Mouse (Mus musculus): ENCODE data around the gene Soga1. TPM values are rescaled to one million over a fixed set of nuclear protein-coding genes. Genes with fewer than 3 reads are reported as not detected.

Gene Soga1
- total RNA-seq, 2 experiments from 2014 or later: 0.42 to 3.6 TPM

DNA sequence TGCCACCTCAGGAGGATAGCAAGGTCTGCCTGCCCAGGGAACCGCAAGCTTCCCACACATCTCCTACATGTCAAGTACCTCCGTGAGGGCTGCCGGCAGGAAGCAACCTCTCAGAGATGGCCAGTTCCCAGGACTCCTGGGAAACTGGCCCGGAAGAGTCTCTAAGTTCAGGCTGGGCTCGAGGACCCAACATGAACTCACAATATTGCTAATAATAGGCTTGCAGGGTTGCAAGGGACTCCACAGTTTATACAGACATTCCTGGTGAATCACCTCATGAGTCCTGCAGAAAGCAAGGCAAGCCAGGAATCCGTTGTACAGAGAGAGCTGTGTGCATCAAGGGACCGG lies 13.2 kb downstream of the Soga1 start:
- ATAC-seq (replicated peaks; ENCODE audit: low FRiP score, poor library complexity, severe bottlenecking): no peak

GRCm38 (mm10) chr2:157064978-157065878 lies 13.8 kb downstream of the Soga1 start:
- no peak for ATAC-seq (replicated peaks; ENCODE audit: low FRiP score, poor library complexity, severe bottlenecking)

- no peak for ATAC-seq (replicated peaks; ENCODE audit: low FRiP score, poor library complexity, severe bottlenecking)
These were observed 14.9 kb downstream of the Soga1 start for GRCm38 (mm10) chr2:157064136-157064535.

DNA sequence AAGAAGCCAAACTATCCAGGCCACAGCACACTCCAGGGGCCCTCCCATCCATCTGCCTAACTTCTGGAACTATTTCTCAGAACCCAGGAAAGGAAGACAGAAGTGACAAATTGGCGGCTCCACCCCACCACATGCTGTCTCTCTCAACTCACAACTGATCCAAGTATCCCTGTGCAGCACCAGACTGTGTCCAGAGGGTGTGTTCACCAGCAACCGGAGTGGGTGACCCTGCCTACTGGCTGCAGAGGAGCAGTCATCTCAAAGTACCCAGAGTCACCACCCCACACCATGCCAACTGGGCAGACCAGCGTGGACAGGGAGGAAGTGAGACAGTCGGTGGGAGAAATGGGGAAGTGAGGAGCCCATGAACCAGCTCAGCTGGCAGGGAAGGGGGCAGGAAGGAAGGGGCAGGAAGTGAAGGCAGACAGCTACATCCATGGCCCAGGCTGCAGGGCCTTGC lies 15.8 kb downstream of the Soga1 start:
- no peak for ATAC-seq (replicated peaks; ENCODE audit: low FRiP score, poor library complexity, severe bottlenecking)

DNA sequence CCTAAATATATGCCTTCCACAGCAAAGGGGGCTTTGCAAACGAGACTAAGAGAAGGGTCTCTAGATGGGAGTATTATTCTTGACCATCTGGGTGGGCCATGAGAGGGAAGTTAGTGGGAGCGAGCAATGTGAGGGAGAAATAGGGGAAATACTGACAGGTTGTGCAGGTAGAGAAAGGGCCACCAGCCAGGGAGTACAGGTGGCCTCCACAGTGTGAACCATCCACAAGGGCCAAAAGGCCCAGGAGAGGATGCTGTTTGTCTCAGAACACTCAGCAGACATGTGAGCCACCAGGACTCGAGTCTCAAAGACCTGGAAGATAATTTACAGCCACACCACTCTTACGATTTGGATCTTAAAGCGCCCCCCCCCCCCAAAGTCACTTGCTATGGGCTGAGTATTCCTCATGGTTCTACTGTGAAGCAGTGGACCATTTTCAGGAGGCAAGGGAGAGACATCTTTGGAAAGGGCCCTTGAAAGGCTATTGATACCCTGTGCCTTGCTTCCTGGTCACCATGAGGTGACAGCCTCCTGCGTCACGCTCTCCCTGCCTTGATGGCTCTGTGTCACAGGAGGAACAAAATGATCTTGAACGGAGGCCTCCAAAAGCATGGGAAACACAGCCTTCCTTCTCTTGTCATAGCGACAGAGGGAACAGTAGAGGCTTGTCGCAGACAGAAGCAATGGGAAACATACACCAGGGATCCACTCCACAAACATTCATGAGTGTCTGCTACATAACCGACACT lies 18.3 kb downstream of the Soga1 start:
- ATAC-seq (replicated peaks; ENCODE audit: low FRiP score, poor library complexity, severe bottlenecking): no peak

DNA sequence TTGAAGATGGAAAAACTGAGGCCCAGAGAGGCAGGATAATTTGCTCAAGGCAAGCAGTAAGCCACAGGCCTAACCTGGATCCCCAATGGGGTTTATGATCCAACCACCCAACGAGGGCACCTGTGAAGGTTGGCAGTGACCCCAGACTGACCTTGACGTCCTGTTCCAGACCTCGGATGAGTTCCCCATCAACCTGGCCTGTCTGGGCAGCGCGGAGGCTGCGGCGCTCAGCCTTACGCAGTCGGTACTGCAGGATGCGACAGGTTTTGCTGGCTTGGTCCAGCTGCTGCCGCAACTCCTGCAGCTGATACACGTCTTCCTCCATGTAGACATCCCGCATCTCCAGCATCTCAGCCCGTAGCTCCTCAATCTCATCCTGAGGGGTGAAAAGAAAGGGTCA lies 19.0 kb downstream of the Soga1 start:
- no peak for ATAC-seq (replicated peaks; ENCODE audit: low FRiP score, poor library complexity, severe bottlenecking)

DNA sequence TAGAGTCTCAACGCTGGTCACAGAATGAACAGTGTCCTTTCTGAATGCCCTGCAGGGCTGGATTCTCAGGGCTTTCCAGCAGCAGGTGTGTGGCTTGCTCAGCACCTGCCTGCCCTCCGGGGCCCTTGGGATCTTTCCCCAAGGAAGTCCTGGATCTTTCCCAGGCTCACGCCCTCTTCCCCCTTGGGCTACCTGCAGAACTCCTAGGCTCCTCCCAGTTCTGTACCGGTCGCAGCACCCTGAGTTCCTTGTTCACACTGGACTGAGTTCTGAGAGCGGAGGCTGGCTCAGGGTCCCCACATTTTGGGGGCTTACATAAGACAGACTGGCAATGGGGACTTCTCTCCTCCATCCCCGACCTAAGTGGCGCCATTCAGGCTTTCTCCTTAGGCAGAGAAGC lies 19.9 kb downstream of the Soga1 start:
- no peak for ATAC-seq (replicated peaks; ENCODE audit: low FRiP score, poor library complexity, severe bottlenecking)

DNA sequence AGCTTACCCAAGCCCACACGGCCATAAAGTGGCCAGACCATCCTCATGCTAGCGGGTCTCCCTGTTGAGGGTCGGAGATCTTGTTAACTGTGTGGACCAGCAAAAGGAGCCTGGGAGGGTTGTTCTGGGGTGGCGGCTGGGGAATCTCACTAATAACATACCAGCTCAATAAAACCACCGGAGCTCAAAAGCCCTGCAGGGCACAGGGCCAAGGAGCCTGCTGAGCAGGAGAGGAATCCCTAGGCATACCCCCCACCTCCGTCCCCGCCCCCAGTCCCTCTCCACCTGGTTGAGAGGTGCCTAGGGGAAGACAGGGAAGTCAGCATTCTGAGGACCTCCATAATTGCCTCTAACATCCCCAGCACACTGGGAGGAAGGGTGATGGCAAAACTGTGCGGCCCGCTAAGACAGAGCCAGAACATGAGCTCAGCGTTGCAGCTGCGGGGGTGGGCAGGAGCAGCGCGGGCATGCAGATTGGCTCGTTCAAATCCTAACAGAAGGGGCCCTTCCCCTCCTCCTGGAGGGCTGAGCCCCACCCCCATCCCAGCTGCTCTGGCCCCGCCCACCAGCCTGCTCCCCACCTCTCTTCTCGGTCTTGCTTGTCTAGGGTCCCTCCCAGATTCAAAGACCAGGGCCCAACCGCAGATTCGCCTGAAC lies 20.6 kb downstream of the Soga1 start:
- no peak for ATAC-seq (replicated peaks; ENCODE audit: low FRiP score, poor library complexity, severe bottlenecking)

DNA sequence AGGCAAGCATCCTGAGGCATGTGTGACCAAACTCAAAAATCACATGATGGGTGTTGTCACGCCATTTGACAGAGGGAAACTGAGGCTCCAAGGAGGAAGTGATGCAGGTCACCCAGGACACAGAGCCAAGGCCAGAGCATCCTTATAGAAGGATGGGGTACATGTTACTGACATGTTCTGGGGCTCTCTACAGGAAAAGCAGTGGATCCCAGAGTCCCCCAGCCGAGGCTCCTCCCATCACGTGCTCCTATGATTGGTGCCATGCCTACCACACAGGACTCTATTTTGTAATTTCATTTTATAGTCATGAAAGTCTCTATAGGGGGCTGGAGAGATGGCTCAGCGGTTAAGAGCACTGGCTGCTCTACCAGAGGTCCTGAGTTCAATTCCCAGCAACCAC lies 21.3 kb downstream of the Soga1 start:
- no peak for ATAC-seq (replicated peaks; ENCODE audit: low FRiP score, poor library complexity, severe bottlenecking)

DNA sequence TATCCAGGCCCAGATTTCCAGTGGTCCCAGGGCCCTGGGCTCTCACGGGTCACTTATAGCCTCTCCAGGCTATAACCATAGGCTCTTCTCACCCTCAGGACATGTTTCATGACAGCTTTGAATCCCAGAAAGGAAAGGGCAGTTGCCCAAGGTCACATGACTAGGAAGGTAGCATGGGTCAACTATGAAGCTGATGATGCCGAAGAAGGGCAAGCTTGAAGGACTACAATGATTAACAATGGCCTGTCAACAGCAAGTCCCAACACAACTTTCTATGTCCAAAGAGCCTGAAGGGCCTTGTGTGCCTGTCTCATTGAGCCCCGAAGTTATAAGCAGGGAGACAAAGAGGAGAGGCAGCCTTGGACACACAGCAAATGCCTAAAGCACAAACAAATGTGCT lies 21.9 kb downstream of the Soga1 start:
- no peak for ATAC-seq (replicated peaks; ENCODE audit: low FRiP score, poor library complexity, severe bottlenecking)

GRCm38 (mm10) chr2:157055721-157056120 lies 23.3 kb downstream of the Soga1 start:
- ATAC-seq (replicated peaks; ENCODE audit: low FRiP score, poor library complexity, severe bottlenecking): no peak

- no peak for ATAC-seq (replicated peaks; ENCODE audit: low FRiP score, poor library complexity, severe bottlenecking)
These were observed 24.2 kb downstream of the Soga1 start for GRCm38 (mm10) chr2:157054816-157055215.

GRCm38 (mm10) chr2:157054297-157054696 lies 24.8 kb downstream of the Soga1 start:
- no peak for ATAC-seq (replicated peaks; ENCODE audit: low FRiP score, poor library complexity, severe bottlenecking)

- ATAC-seq (replicated peaks; ENCODE audit: low FRiP score, poor library complexity, severe bottlenecking): no peak
These were observed 25.3 kb downstream of the Soga1 start for GRCm38 (mm10) chr2:157053787-157054186.

DNA sequence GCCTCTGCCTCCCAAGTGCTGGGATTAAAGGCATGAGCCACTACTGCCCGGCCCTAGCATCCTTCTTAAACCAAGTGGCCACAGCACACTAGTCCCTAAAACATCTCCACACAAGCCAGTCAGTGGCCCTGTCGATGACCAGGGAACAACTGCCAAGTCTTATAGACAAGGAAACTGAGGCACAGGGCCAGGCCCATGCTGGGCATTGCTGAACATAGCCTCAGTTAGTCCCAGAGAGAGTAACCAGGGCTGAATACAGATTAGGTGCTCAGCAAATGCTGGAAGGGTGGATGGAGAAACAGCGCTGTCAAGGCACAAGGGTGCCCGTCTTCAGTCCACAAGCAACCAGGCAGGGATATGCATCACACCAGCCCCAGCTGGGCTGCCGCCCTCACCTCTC lies 25.9 kb downstream of the Soga1 start:
- ATAC-seq (replicated peaks; ENCODE audit: low FRiP score, poor library complexity, severe bottlenecking): no peak

- ATAC-seq (replicated peaks; ENCODE audit: low FRiP score, poor library complexity, severe bottlenecking): no peak
These were observed 26.6 kb downstream of the Soga1 start for GRCm38 (mm10) chr2:157052448-157052847.

DNA sequence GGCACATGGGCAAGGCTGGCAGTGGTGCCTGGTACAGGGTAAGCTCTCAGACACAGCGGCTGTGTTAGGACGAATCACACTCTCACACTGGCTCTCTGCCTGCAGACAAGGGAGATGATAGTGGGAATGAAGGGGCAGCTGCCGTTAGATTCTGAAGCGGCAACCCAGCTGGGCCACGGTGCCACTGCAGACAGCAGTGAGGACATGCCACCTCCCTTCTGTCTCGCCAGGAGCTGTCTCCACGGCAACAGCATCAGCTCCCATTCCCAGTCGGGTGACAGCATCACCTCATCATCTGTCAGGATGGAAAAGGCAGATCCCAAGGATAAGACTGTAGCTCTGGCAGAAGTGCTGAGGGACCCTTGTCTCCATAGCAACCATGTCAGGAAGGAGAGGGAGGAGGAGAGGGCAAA lies 29.2 kb downstream of the Soga1 start:
- ATAC-seq (replicated peaks; ENCODE audit: low FRiP score, poor library complexity, severe bottlenecking): no peak

GRCm38 (mm10) chr2:157048395-157049181 lies 30.5 kb downstream of the Soga1 start:
- no peak for ATAC-seq (replicated peaks; ENCODE audit: low FRiP score, poor library complexity, severe bottlenecking)

DNA sequence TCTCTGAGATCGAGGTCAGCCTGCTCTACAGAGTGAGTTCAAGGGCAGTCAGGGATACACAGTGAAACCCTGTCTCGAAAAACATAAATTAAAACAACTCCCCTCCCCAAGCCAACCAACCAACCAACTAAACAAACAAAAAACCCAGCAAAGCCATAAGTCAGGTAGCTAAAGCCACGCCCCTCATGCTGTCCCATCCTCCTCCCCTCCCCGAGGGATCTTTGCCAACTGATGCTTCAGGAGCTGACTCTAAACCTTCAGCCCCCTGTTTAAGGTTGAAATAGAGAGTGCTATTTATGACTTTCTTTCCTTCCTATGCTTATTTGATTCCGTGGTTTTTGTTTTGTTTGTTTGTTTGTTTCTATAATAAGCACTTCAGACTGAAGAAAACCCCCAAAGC lies 32.1 kb downstream of the Soga1 start:
- ATAC-seq (replicated peaks; ENCODE audit: low FRiP score, poor library complexity, severe bottlenecking): no peak

- no peak for ATAC-seq (replicated peaks; ENCODE audit: low FRiP score, poor library complexity, severe bottlenecking)
These were observed 33.1 kb downstream of the Soga1 start for GRCm38 (mm10) chr2:157045932-157046331.

Measured in erythroid progenitor cell, adult 5-6 weeks (primary cell).